Mouse (Mus musculus) liver, embryonic 16.5 days (tissue): ENCODE measurements around the gene Nr2e3. TPM values are rescaled to one million over a fixed set of nuclear protein-coding genes. Genes with fewer than 3 reads are reported as not detected.
"Not testable (repeated sequence)": the region's sequence is repeated elsewhere in the genome, so short reads cannot be mapped to it uniquely, and the experiment has no call there.

Experiments used
- ATAC-seq: fragments of 200-750 bp; cut with Nextera tagmentation; 2 replicates; pipeline ENCODE4 v1.8.0; 2017; ENCODE audit warnings: low read depth, mild to moderate bottlenecking, moderate number of reproducible peaks, moderate library complexity
- H3K27ac ChIP-seq: fragments of 300-500 bp; sonication (generic); 2 replicates; pipeline ENCODE4 v1.5.1; 2014; ENCODE audit warnings: mild to moderate bottlenecking, low read length
- H3K27me3 ChIP-seq: fragments of 300-500 bp; sonication (generic); 2 replicates; pipeline ENCODE4 v1.6.1; 2014; ENCODE audit warnings: low read depth, low read length, mixed read lengths; ENCODE audit not compliant: control insufficient read depth, insufficient read depth
- H3K36me3 ChIP-seq: fragments of 300-500 bp; sonication (generic); 2 replicates; pipeline ENCODE4 v1.6.1; 2014; ENCODE audit warnings: mild to moderate bottlenecking; ENCODE audit not compliant: control insufficient read depth, insufficient read depth
- H3K4me1 ChIP-seq: fragments of 300-500 bp; sonication (generic); 2 replicates; pipeline ENCODE4 v1.6.1; 2014; ENCODE audit warnings: low read depth, low read length, mixed read lengths; ENCODE audit not compliant: control insufficient read depth
- H3K4me2 ChIP-seq: fragments of 300-500 bp; sonication (generic); 2 replicates; pipeline ENCODE4 v1.6.1; 2014; ENCODE audit warnings: low read depth, low read length, mixed read lengths
- H3K4me3 ChIP-seq: fragments of 300-500 bp; sonication (generic); 2 replicates; pipeline ENCODE4 v1.5.1; 2014; ENCODE audit warnings: low read depth, mild to moderate bottlenecking, low read length
- H3K9ac ChIP-seq: fragments of 300-500 bp; sonication (generic); 2 replicates; pipeline ENCODE4 v1.6.1; 2014; ENCODE audit warnings: low read depth, low read length
- H3K9me3 ChIP-seq: fragments of 300-500 bp; sonication (generic); replicated peaks from 2 replicates; pipeline ENCODE4 v1.6.1; 2016; ENCODE audit warnings: low read length; ENCODE audit not compliant: control insufficient read depth
- WGBS: fragments of 180-500 bp; shearing (Covaris S2); extraction: QIAGEN DNeasy Blood & Tissue Kit; methylation state at CpG from one replicate; pipeline ENCODE4 v1.1.7; 2014; ENCODE audit not compliant: insufficient replicate concordance; 5-methylcytosine and 5-hydroxymethylcytosine counted together
- polyA plus RNA-seq: library from polyadenylated mRNA; unstranded; fragments of >200 nt; fragmentation: Nextera tagmentation; extraction: Ambion mirVana; gene quantifications from 2 replicates; pipeline ENCODE4 v1.2.1, GENCODE M21; 2015

Gene Nr2e3
- polyA plus RNA-seq, 1 experiment from 2014 or later, result 0.22 TPM

DNA sequence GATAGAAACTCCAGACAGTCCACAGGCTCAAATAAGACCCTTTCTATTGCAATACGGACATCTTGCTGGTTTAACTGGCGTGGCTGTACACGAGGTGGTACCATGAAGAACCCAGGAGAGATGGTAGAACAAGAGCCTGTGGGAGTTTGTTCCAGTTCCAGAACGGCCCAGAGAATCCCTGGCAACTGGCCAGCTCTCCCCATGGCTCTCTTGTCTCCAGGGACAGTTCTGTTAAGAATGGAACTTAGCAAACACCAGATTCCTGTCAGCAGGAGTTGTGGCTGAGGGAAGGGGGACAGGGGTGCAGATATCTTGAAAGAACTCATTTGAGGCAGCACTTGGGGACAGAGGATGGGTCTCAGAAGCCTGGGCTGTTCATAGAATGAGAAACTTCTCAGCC lies 10.8 kb upstream of the Nr2e3 start:
- 39% methylated on average over 4 of the region's 4 CpGs for WGBS
- Histone ChIP-seq H3K27me3 (no peaks in the 10 kb centered on the region), H3K4me2 (no peak overlapping the region), H3K9ac (no peak overlapping the region), H3K4me1 (no peaks in the 10 kb centered on the region), H3K4me3 (no peak overlapping the region), H3K27ac (no peak overlapping the region), H3K36me3 (no peaks in the 10 kb centered on the region), H3K9me3 (no peaks in the 10 kb centered on the region)
- no peak for ATAC-seq

DNA sequence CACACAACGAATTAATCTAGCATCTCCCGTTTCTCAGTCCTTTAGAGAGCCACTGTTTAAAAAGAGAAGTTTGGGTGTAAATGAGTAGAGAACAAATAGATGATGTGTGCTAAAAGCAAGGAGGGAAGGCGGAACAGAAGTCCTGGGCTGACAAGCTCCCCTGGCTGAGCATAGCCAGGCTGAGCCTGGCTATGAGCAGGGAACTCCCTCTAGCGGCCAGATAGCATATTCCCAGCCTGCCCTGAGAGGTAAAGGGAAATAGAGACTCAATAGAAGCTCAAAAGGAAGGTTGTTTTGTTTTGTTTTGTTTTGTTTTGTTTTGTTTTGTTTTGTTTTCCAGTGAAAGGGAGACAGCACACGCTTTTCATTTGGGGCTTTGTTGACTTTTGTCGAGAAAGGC lies 8.9 kb upstream of the Nr2e3 start:
- Histone ChIP-seq H3K9me3 (no peaks in the 10 kb centered on the region), H3K36me3 (no peaks in the 10 kb centered on the region), H3K4me3 (no peak overlapping the region), H3K27me3 (no peaks in the 10 kb centered on the region), H3K9ac (no peak overlapping the region), H3K27ac (no peak overlapping the region), H3K4me2 (no peak overlapping the region), H3K4me1 (no peaks in the 10 kb centered on the region)
- no peak for ATAC-seq
- 22% methylated on average over 6 of the region's 6 CpGs for WGBS

DNA sequence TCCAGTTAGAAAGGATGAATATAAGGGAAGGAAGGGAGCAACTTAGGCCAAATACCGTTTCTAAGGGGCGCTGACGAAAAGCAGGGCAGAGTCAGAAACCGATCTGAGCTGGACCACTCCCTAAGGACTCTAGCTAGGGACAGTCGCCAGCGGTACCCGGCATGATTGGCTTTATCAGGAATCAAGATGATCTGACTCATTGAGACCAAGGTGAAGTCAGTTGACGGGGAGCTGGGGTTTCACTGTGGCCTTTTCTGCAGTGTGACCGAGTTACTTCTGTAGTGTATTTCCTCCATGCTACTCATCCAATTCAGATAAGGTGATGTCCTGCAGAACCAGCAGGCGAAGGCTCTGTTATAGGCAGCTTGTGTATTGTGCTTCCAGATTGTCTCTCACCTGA lies 4.6 kb upstream of the Nr2e3 start:
- WGBS, result 58% methylated on average over 10 of the region's 10 CpGs
- H3K36me3 ChIP-seq, result no peaks in the 10 kb centered on the region
- no peak overlapping the region for H3K4me3 ChIP-seq
- H3K27ac ChIP-seq, result no peak overlapping the region
- H3K9me3 ChIP-seq, result no peaks in the 10 kb centered on the region
- no peaks in the 10 kb centered on the region for H3K27me3 ChIP-seq
- no peak overlapping the region for H3K4me2 ChIP-seq
- no peak overlapping the region for H3K9ac ChIP-seq
- no peak for ATAC-seq
- no peaks in the 10 kb centered on the region for H3K4me1 ChIP-seq

DNA sequence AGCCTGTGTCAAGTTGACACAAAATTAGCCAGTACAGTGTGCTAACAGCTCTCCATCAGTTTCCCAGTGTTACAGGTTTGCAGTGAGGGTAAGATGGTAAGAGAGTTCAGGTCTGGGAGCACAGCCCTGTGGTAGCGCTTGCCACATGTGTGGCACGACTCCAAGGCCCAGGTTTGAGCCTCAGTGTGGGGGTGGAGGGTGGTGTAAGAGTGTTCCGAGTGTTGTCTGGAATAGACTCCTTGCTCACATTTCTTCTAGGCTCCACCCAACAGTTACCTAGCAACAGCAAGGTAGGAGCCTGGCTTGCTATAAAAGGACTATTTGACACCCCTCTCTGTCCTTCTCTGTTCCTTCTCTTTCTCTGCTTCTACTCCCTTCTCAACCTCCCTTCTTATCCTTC lies 3.9 kb upstream of the Nr2e3 start:
- no peak overlapping the region for H3K4me3 ChIP-seq
- no peak for ATAC-seq
- no peaks in the 10 kb centered on the region for H3K36me3 ChIP-seq
- no peaks in the 10 kb centered on the region for H3K27me3 ChIP-seq
- H3K4me1 ChIP-seq, result no peaks in the 10 kb centered on the region
- no peak overlapping the region for H3K9ac ChIP-seq
- H3K4me2 ChIP-seq, result no peak overlapping the region
- 57% methylated on average over 3 of the region's 3 CpGs for WGBS
- H3K27ac ChIP-seq, result no peak overlapping the region
- no peaks in the 10 kb centered on the region for H3K9me3 ChIP-seq

DNA sequence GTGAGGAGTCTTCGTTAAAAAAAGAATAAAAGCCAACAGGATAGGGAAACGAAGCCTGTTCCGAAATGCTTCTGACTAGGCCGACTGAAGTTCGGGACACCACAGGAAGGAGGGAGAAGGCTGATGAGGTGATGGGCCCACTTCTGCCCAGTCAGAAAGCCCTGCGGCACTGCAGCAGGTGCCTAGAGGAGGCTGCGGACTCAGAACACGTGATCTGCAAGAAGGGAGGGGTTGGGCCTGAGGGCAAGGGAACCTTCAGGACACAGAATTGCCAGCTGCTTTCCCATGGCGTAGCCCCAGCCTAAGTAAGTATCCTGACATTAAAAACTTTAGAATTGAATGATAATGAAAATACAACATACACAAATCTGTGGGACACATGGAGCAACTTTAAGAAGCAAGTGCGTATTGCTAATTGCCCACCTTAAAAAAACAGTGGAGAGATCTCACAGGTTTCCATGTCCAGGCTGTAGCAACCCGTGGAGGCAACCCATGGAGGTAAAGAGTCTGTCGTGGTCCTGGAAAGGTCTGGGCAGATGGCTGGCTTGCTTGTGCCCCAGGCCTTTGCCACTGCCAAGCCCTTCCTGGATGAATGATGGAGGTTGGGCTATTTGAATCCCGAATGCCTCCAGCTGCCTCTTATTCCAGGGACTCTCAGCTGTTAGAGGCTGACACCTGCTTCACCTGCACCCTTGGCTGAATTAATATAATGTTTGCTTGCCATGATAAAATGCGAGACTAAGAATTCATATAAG lies 919 bp upstream of the Nr2e3 start:
- H3K4me3 ChIP-seq, result no peak overlapping the region
- WGBS, result 62% methylated on average over 14 of the region's 14 CpGs
- H3K4me2 ChIP-seq, result no peak overlapping the region
- no peaks in the 10 kb centered on the region for H3K9me3 ChIP-seq
- no peaks in the 10 kb centered on the region for H3K4me1 ChIP-seq
- no peak for ATAC-seq
- H3K27me3 ChIP-seq, result no peaks in the 10 kb centered on the region
- H3K9ac ChIP-seq, result no peak overlapping the region
- H3K36me3 ChIP-seq, result no peaks in the 10 kb centered on the region
- H3K27ac ChIP-seq, result no peak overlapping the region

DNA sequence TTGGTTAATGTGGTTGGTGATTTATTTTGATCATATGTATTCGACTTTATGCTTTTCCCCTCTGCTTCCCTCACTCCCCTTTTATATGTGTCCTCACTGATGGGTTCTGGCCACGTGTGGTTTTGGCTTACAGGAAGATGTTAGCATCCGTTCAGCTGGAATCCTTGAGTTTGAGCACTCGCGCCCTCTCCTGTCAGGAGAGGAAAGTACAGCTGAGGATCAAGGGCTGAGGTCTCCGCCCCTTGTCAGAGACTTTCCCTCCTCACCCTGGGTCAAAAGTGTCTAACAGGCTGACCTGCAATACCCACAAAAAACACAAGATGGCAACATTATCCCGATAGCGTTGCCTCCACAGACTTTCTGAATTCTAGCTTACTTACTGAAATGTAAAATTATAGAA lies 1.2 kb downstream of the Nr2e3 start:
- Histone ChIP-seq H3K4me1 (no peaks in the 10 kb centered on the region), H3K9ac (no peak overlapping the region), H3K9me3 (no peaks in the 10 kb centered on the region), H3K27me3 (no peaks in the 10 kb centered on the region), H3K36me3 (no peaks in the 10 kb centered on the region), H3K4me3 (no peak overlapping the region), H3K4me2 (no peak overlapping the region), H3K27ac (no peak overlapping the region)
- WGBS, result 2% methylated on average over 8 of the region's 8 CpGs
- no peak for ATAC-seq

DNA sequence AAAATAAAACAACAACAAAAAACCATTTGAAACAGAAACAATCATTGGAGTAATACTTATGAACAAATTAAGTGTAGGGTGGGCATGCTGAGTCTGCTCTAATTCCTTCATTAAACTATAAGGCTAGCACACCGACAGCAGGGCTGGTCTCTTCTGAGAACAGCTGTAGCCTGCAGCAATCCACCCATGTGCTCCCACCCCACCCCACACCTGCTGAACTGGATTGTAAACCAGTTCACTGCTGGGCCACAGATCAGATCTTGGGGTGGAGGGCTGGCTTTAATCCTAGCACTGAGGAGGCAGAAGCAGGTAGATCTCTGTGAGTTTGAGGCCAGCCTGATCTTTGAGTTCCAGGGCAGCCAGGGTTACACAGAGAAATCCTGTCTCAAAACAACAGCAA lies 2.3 kb downstream of the Nr2e3 start:
- H3K4me1 ChIP-seq, H3K27me3 ChIP-seq, H3K4me3 ChIP-seq, H3K27ac ChIP-seq, H3K9ac ChIP-seq, H3K4me2 ChIP-seq, H3K36me3 ChIP-seq, H3K9me3 ChIP-seq, ATAC-seq: not testable (repeated sequence)
- WGBS, result 77% methylated on average over 1 of the region's 1 CpGs

DNA sequence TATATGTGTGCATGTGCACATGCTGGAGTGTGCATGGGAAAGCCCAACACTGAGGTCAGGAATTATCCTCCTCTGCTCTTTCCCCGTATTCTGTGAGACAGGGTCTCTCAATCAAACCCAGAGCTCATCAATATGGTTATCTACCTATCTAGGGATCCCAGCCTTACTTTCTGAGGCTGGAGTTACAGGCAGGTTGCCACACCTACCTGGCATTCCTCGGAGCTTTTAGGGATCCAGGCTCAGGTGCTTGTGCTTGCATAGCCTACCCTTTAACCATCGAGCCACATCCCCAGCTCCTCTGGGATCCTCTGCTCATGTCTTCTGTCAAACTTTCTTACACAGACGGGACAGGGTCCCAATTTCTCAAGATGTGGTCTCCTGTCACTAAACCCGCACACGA lies 4.0 kb downstream of the Nr2e3 start:
- WGBS, result 39% methylated on average over 6 of the region's 6 CpGs
- H3K9ac ChIP-seq, result no peak overlapping the region
- no peak for ATAC-seq
- H3K27ac ChIP-seq, result no peak overlapping the region
- no peaks in the 10 kb centered on the region for H3K9me3 ChIP-seq
- no peak overlapping the region for H3K4me3 ChIP-seq
- no peaks in the 10 kb centered on the region for H3K36me3 ChIP-seq
- H3K4me1 ChIP-seq, result no peaks in the 10 kb centered on the region
- H3K27me3 ChIP-seq, result no peaks in the 10 kb centered on the region
- H3K4me2 ChIP-seq, result no peak overlapping the region

DNA sequence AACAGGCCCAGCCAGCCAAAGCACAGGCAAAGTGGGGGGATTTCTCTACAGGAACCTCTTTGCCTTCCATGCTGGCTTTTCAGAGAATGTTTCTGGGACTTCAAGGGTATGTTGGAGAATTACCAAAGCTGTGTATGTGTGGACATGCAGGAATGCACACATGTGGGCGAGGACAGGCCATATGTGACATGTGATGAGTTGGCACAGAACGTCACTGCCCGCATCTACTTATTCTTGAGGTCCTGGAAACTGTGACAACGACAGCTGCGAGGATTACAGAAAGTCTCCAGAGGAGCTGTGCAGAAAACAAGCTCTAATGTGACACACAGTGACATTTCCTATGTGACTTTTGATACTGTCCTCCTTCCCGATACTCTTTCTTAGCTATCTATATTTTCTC lies 4.8 kb downstream of the Nr2e3 start:
- 53% methylated on average over 6 of the region's 6 CpGs for WGBS
- no peak overlapping the region for H3K27ac ChIP-seq
- ATAC-seq, result no peak
- no peaks in the 10 kb centered on the region for H3K9me3 ChIP-seq
- no peaks in the 10 kb centered on the region; the same call in none of the 2 replicates for H3K27me3 ChIP-seq
- H3K36me3 ChIP-seq, result no peaks in the 10 kb centered on the region
- H3K9ac ChIP-seq, result no peak overlapping the region
- H3K4me3 ChIP-seq, result no peak overlapping the region
- no peak overlapping the region for H3K4me2 ChIP-seq
- no peaks in the 10 kb centered on the region for H3K4me1 ChIP-seq
